25 mouse cellular contexts compared by ENCODE assay signal in the genomic region with DNA sequence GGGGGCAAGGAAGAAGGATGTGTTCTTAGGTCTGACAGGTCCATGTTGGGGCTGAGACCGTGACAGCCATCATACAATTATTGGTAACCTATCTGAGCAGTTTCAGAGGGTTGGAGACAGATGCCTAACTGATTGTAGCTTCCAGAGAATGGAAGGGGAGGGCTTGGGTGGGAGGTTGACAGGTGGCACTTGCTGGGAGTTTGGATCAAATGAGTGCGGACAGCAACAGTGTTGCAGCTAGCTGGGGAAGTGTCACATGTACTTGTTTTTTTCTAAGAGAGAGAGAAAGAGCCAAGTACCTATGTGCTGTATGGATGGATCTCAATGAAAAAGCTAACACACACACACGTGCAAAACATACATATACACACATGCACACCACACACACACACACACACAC.
DNase-seq lines count a peak whose midpoint lies in the region; ATAC-seq and TF ChIP-seq lines count a peak whose summit lies in the region.
"Had no signal": no experiment of that assay in that cellular context is flagged by ENCODE, and none has a peak within 500 bp of the region (broad histone marks: within the 10 kb centered on the region; RNA-seq: fewer than 3 reads in every experiment).

No protein-coding gene starts in this region.

- no peak for TF ChIP-seq CTCF in layer of hippocampus, adult 2 months (conservative IDR thresholded peaks at IDR 0.05)

- no peak overlapping the region for H3K4me3 ChIP-seq in heart, embryonic 12.5 days
- no peak overlapping the region for H3K4me3 ChIP-seq in layer of hippocampus, adult 2 months
- H3K4me3 ChIP-seq in limb, embryonic 10.5 days, result no peak overlapping the region
- H3K4me3 ChIP-seq: embryonic facial prominence, embryonic 10.5 days; embryonic facial prominence, embryonic 12.5 days; forebrain, embryonic 13.5 days; forebrain, embryonic 15.5 days had no signal

- H3K4me1 ChIP-seq in heart, embryonic 12.5 days (replicated peaks), result peaks cover 52% of the 10 kb centered on the region
- peaks cover 58% of the 10 kb centered on the region for H3K4me1 ChIP-seq in limb, embryonic 10.5 days
- H3K4me1 ChIP-seq: embryonic facial prominence, embryonic 12.5 days had no signal

- no peak for ATAC-seq in heart, embryonic 12.5 days (ENCODE audit: insufficient number of reproducible peaks, low FRiP score)
- ATAC-seq: activated CD4-positive, CD25-positive, alpha-beta regulatory T cell, adult 4 months; CD4-positive, CD25-positive, alpha-beta regulatory T cell, adult 4 months; Patski had no signal

- 80% methylated on average over 3 of the region's 3 CpGs for WGBS in heart, embryonic 12.5 days
- 87% methylated on average over 3 of the region's 3 CpGs for WGBS in limb, embryonic 10.5 days

- no peak overlapping the region; the same call in 1 of the 2 replicates for H3K27ac ChIP-seq in heart, embryonic 12.5 days (ENCODE audit: poor library complexity, severe bottlenecking)
- peak overlapping the region; percentile 72 for H3K27ac ChIP-seq in layer of hippocampus, adult 2 months
- peak overlapping the region; percentile 54; the same call in 1 of the 2 replicates for H3K27ac ChIP-seq in limb, embryonic 10.5 days
- H3K27ac ChIP-seq: embryonic facial prominence, embryonic 10.5 days; embryonic facial prominence, embryonic 12.5 days had no signal

- DNase-seq in heart, adult 11 months, result peak; percentile 68
- no peak for DNase-seq in layer of hippocampus, adult 2 months (ENCODE audit: low spot score in 2 of 2)
- no peak for DNase-seq in layer of hippocampus, postnatal 10 days (ENCODE audit: low spot score in 2 of 2)
- peak; percentile 51 for DNase-seq in brain, adult 2 months (ENCODE audit: low read depth, low spot score)
- DNase-seq in limb, embryonic 10.5 days (ENCODE audit: low spot score), result no peak
- DNase-seq in urinary bladder, postnatal 14 days (ENCODE audit: low spot score), result no peak
- DNase-seq: adrenal gland, adult 8-10 months; adrenal gland, postnatal 14 days; adrenal gland, postnatal 36 days; B cell, adult 2 months; cerebellum, adult 11-12 months; cerebellum, adult 2 months; cerebellum, adult 9-10 months; cerebellum, postnatal 10 days; cerebellum, postnatal 25 days had no signal

- H3K9me3 ChIP-seq in heart, embryonic 12.5 days (replicated peaks), result no peaks in the 10 kb centered on the region
- no peaks in the 10 kb centered on the region for H3K9me3 ChIP-seq in limb, embryonic 10.5 days (replicated peaks)
- H3K9me3 ChIP-seq: embryonic facial prominence, embryonic 10.5 days; embryonic facial prominence, embryonic 12.5 days; forebrain, embryonic 13.5 days; forebrain, embryonic 15.5 days had no signal

- peaks cover 13% of the 10 kb centered on the region for H3K36me3 ChIP-seq in heart, embryonic 12.5 days
- H3K36me3 ChIP-seq in limb, embryonic 10.5 days, result peaks cover 23% of the 10 kb centered on the region
- H3K36me3 ChIP-seq: forebrain, embryonic 15.5 days; G1E had no signal

- H3K4me2 ChIP-seq in heart, embryonic 12.5 days, result no peak overlapping the region
- H3K4me2 ChIP-seq: embryonic facial prominence, embryonic 12.5 days; forebrain, embryonic 15.5 days had no signal

- H3K27me3 ChIP-seq in heart, embryonic 12.5 days (replicated peaks), result no peaks in the 10 kb centered on the region
- no peaks in the 10 kb centered on the region for H3K27me3 ChIP-seq in limb, embryonic 10.5 days (ENCODE audit: low read depth, poor library complexity, severe bottlenecking)
- H3K27me3 ChIP-seq: CH12.LX; embryonic facial prominence, embryonic 12.5 days; forebrain, embryonic 13.5 days; forebrain, embryonic 15.5 days; Patski had no signal

- no peak overlapping the region for H3K9ac ChIP-seq in heart, embryonic 12.5 days
- H3K9ac ChIP-seq: embryonic facial prominence, embryonic 12.5 days; forebrain, embryonic 13.5 days; forebrain, embryonic 15.5 days had no signal

Comparison
In these comparisons a context has a peak if more than half of its experiments do, and no peak if none do; other contexts are left out.
1. DNase-seq: peak in heart, adult 11 months (single experiment) and brain, adult 2 months (single experiment); none in layer of hippocampus, adult 2 months (0 of 2), layer of hippocampus, postnatal 10 days (0 of 2), limb, embryonic 10.5 days (single experiment) and urinary bladder, postnatal 14 days (single experiment).